Mouse (Mus musculus) heart, postnatal 14 days (tissue): Measurements from ENCODE around the gene Gm21586. TPM values are rescaled to one million over a fixed set of nuclear protein-coding genes. Genes with fewer than 3 reads are reported as not detected.
"Not testable (repeated sequence)": the region's sequence is repeated elsewhere in the genome, so short reads cannot be mapped to it uniquely, and the experiment has no call there.

Experiments used
- DNase-seq, 2 experiments: peaks; one replicate each; pipeline ENCODE4 v3.0.0; 2021 to 2022
- intact Hi-C: fragments of 180-260 bp; cut with DNase I; formaldehyde crosslinking; loops from one replicate; pipeline ENCODE4 v1.15.1; 2025
- long read RNA-seq, 2 experiments: library from polyadenylated mRNA; stranded (forward); transcript quantifications; one replicate each; pipeline ENCODE4 v2.0.0; 2021
- total RNA-seq, 2 experiments: library from RNA; stranded (reverse); gene quantifications; 2 replicates each; pipeline ENCODE4 v1.2.3; 2021

Gm21586 gene
- not detected for total RNA-seq
- long read RNA-seq, experiment 1, result 0 reads
- long read RNA-seq, experiment 2, result 0 reads

GRCm38 (mm10) chr4:42439078-42439477, at the start of gene Gm21586:
TSS of gene Gm21586 (plus strand) at chr4:42439378.
- DNase-seq, intact Hi-C loops: not testable (repeated sequence)

DNA sequence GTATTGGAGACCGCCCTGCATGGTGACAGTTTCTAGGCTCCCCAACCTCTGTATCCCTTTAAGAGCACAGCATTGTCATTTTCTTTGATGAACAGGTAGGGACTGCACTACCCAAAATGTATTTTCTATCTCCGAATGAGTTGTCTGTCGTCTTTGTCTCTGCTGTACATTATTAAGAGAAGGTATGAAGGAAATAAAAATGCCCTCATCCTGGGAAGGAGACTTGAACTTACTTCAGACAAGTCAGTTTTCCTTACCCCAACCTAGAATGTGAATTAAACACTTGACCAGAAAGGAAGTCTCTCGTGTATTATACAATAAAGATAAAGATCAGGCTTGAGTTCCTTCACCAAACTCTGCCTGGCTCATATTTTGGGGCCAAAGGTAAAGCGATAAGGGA, 27.3 kb downstream of the Gm21586 start, which contains the start of gene Gm2163:
Gm2163 (plus strand) TSS at position 301 of the 400 bp plus-strand sequence.
- DNase-seq, intact Hi-C loops: not testable (repeated sequence)

Other genes starting within 250 kb of the Gm21586 start
- gene Gm10600, start 198.7 kb upstream of the Gm21586 start, total RNA-seq, result under 1 TPM; 0.15 to 0.19 TPM
- gene Ccl21b, start 183.6 kb upstream of the Gm21586 start, total RNA-seq, result not detected
- gene Gm21953, start 145.1 kb upstream of the Gm21586 start, total RNA-seq, result not detected
- gene Fam205a3, start 121.0 kb upstream of the Gm21586 start, total RNA-seq, result not detected
- not detected for gene Gm2163, start 27.4 kb downstream of the Gm21586 start, total RNA-seq
- gene Fam205a2, start 88.8 kb downstream of the Gm21586 start, total RNA-seq, result not detected
- not detected for gene Gm10591, start 172.8 kb downstream of the Gm21586 start, total RNA-seq
- 1 to 10 TPM; 2.2 to 2.3 TPM for gene Gm2564, start 190.3 kb downstream of the Gm21586 start, total RNA-seq
- not detected for gene Ccl27b, start 215.9 kb downstream of the Gm21586 start, total RNA-seq
- gene Il11ra2, start 222.5 kb downstream of the Gm21586 start, total RNA-seq, result not detected